Mouse (Mus musculus) adrenal gland, postnatal 14 days (tissue): ENCODE data around the gene Fam53a. TPM values are rescaled to one million over a fixed set of nuclear protein-coding genes. Genes with fewer than 3 reads are reported as not detected.

ENCODE experiments used
- total RNA-seq: library from RNA; stranded (reverse); gene quantifications from 2 replicates; pipeline ENCODE4 v1.2.3, GENCODE M21; 2021

Gene Fam53a
- total RNA-seq, 1 experiment from 2014 or later: 26.8 TPM

Other genes starting within 250 kb of the Fam53a start
- gene Nkx1-1, start 195.7 kb downstream of the Fam53a start, total RNA-seq: not detected in 2 replicates
- gene Gm9903, start 290 bp upstream of the Fam53a start, total RNA-seq: 0.44 and 0.49 TPM in 2 replicates
- gene Slbp, start 22.9 kb upstream of the Fam53a start, total RNA-seq: 53.5 and 61.1 TPM in 2 replicates
- gene Tacc3, start 28.5 kb upstream of the Fam53a start, total RNA-seq: 16.8 and 23.8 TPM in 2 replicates
- 20.0 and 25.1 TPM in 2 replicates for gene Tmem129, start 28.8 kb upstream of the Fam53a start, total RNA-seq
- gene Fgfr3, start 92.0 kb upstream of the Fam53a start, total RNA-seq: 6.4 and 7.8 TPM in 2 replicates
- gene Letm1, start 153.2 kb upstream of the Fam53a start, total RNA-seq: 160 and 173 TPM in 2 replicates
- 52.4 and 55.2 TPM in 2 replicates for gene Nsd2, start 191.1 kb upstream of the Fam53a start, total RNA-seq